Mouse (Mus musculus) liver, adult 2 months (tissue): Measurements from ENCODE around the gene Klhl35.

ENCODE experiments used
- CTCF ChIP-seq: fragments of 200-500 bp; IDR thresholded peaks from 2 replicates; pipeline ENCODE4 v1.5.1; 2011; ENCODE audit warnings: low read depth, low read length, control low read depth
- POLR2A ChIP-seq: fragments of 200-500 bp; IDR thresholded peaks from 2 replicates; pipeline ENCODE4 v1.6.1; 2011; ENCODE audit warnings: low read length, control low read depth; ENCODE audit not compliant: insufficient read depth; ENCODE audit errors: extremely low read depth

- TF ChIP-seq CTCF (no peak), POLR2A (no peak)
Observed at GRCm38 (mm10) chr7:99419311-99419710, 46.5 kb upstream of the Klhl35 start.
